Mouse (Mus musculus) telencephalon, adult 2 months (tissue): ENCODE data around the gene Timm44.

Experiments used
- DNase-seq: peaks from one replicate; pipeline ENCODE4 v3.0.0-alpha.2; 2011; ENCODE audit warnings: low read depth, low spot score

Gene Timm44

DNA sequence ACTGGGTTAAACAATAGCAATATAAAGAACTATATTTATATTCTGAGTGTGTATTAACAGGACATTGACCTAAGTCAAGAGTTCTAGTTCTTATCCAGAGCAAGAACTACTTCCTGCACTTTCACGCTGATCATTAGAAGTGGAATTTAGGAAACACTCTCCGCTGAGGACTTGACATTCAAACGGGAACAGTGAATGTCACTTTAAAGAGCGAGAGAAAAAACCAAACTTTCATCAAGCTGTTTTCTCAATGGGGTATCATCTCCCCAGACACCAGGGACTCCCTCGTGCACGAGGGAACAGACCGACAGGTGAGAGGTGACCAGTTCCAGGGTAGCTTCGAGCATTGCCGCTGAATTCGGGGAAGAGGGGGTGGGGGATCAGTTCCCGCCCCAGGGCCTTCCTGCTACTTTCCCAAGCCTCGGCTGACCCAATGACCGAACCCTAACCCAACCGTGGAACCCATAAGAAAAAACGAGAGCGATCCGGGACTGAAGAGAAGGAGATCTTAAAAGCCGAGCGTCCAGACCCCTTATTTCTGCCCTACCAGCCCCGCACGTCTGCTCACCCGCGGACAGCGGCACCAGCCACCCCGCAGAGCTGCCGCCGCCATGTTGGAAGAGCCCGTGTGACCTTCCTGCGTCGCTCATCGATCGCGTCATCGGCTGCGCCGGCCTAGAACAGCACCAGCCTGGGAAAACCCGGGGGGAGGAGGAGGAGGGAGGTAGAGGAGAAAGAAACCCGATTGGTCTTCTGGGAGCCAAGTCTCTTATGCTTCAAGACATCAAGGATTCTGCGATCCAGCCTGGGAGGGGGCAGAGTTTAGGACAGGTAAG, at the start of gene Timm44:
Gene Timm44, minus strand, starts transcription at position 639 of the 836 bp plus-strand sequence.
- DNase-seq: peak; percentile 97

DNA sequence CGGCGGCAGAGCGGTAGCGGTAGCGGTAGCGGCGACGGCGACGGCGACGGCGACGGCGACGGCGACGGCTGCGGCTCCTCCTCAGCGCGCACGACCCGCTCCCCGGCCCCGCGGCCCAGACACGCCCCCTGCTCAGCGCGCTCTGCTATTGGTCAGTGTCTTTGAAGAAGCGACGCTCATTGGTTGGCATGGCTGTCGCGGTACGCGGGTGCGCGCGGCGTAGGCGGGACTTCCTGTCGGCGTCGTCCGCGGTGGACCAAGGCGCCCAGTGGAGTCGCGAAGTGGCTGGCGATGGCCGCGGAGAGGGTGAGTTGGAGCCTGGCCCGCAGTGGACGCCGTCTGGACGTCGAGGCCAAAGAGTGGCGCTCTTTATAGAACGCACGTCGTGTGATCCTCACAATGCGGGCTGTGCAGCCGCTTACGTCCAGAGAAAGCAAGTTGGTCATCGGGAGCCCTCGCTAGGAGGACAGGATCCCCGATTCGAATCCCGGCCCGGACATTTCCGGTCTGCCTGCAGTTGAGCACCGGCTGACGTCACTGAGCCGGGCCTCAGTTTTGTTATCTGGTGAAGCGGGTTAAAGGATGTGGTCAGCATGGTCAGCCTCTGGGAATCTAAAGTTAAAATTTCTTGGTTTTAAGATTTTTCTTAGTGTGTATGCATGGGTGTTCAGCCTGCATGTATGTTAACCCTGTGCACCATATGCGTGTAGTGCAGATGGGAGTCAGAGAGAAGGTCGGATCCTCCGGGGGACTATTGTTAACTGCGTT, 49.5 kb upstream of the Timm44 start, which contains the start of the genes Ccl25 and Elavl1:
Gene Ccl25, plus strand, starts transcription at position 228 of the 768 bp plus-strand sequence.
Gene Elavl1, minus strand, starts transcription at position 431 of the 768 bp plus-strand sequence.
- peak; percentile 96 for DNase-seq

DNA sequence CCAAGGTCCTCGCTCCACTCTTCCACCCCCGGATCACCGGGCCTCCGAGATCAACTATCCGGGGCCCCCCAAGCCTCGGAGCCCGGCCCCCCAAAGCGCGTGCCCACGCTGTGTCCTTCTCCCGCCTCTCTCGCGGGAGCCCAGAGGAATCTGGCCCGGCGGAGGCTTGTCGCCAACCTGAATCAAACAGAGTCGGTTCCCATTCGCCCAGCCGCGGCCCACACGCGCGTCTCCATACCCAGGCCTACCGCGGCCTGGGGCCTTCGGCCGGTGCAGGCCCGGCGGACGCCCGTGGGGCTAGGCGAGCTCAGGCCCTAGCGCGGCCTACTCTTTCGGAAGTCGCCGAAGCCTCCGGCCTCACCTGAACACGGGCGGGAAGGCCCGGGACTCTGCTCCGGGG, 48.8 kb upstream of the Timm44 start:
- DNase-seq: peak; percentile 16

DNA sequence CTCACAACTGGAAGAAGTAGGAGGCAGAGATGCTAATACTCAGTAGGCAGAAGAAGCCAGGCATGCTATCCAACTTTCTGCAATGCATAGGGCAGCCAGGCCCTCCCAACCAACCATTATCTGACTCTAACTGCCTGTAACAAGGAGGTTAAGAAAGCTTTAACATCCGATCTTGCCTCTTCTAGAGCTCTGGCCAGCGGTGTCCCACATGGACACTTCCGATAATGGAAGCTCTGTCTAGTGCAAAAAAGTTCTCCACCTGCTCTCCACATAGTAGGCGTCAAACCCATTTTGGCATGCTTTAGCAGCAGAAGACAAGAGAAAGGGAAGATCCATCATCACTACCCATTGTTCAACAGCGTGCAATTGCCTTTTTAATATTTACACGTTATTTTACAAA, 48.2 kb upstream of the Timm44 start:
- no peak for DNase-seq

DNA sequence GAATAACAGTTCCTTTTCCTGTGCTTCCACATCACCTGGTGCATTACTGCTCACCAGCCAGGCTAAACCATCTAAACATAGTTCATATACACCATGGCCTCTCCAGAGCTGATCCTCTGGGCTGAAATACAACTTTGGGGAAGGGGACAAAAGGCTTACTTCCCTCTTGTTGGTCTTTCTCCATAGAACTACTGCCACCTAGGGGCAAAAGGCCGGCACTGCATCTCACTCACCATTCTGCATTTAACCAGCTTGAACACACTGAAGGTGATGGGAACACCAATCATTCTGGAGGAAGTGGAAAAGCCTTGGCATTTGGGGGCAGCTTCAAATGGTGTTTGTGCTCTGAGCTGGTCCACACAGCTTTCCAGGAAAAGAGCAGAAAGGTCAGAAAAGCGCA, 46.8 kb upstream of the Timm44 start:
- DNase-seq: peak; percentile 44

DNA sequence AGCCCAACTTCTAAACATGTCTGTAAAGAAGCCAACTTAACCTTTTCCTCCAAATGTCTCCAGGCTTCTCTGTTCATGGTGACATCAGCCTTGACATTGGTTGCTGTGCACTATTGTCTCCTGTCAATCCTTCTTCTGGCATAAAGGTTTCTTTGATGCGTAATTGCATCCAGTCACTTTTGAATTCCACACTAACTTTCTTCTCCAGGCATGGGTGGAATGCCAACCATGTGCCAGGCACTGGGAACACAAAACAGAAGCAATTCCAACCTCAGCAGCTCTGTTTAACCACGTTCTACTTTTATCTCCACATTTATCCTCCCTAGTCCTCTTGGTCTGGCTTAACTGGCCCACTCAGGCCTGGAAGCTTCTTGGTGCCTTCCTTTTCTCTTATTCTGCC, 45.3 kb upstream of the Timm44 start:
- no peak for DNase-seq

DNA sequence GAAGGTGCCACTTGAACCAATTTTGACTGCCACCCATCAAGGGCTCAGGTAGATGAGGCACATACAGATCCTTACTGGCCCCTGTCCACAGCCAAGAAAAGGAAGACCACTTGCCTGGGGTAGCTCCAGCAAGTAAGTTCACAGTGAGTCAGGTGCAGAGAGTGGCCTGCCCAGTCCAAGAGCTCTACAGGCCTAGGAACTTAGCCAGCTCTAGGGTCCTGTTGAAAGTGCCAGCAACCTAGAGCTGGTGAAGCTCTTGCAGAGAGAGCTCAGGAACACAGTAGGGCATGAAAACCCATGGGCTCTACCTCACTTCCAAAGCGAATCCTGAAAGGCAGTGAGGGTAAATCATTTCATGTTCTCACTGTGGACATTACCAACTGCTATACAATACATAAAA, 44.7 kb upstream of the Timm44 start:
- DNase-seq: no peak

DNA sequence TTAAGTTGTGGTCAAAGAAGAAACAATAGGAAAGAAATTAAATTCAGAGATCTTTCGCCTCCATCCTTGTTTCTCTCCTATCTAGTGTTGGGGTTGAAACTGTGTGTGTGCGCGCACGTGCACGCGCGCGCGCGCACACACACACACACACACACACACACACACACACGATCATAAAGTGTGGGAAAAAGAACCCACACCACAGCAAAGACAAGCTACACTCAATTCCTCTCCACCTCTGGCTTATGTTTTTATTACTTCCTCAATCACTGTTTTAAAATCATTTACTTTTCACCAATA, 43.8 kb upstream of the Timm44 start:
- DNase-seq: no peak

DNA sequence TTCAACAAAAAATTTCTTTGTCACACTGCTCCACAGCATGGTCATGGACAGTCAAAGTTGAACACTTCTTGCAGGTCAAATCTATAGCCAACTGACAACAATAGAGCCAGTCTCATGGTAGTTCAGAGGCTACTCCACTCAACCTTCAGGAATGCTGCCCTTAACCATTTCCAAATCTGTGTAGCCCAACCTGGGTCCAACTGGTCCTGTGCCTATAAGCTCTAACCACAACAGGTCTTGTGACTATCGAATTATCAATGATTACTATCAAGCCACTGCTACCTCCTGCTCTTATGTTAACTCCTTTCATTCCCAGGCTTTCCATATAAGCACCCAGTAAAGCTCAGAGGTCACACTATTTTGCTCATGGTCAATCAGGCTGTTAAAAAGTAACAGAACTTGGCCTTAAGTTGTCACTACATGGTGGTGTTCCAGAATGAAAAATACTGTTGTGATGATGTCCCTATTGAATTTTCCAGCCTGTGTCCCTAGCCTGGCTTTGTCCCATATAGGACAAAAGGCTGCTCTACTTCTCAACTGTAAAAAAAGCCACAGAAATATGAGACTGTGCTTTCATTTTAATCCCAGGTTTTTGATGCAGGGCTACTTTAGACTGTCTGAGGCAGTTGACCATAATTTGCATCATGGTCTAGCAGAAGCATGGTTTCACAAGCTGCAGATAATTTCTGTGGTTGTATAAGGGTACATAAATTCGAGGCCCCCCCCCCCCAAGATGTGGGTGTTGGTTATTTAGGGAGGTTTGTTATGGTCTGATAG, 43.3 kb upstream of the Timm44 start:
- no peak for DNase-seq

DNA sequence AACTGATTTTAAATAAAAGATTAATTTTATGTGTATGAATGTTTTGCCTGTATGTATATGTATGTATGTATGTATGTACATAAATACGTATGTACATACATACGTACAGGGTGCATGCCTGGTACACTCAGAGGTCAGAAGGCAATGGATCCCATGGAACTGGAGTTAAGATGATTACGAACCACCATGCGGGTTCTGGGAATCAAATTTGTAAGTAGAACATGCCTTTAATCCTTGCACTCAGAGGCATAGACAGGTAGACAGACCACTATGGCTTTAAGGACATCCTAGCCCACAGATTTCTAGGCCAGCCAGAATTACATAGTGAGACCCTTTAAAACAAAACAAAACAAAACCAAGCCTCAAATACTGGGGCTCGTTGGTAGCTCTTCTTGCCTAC, 42.4 kb upstream of the Timm44 start:
- no peak for DNase-seq

DNA sequence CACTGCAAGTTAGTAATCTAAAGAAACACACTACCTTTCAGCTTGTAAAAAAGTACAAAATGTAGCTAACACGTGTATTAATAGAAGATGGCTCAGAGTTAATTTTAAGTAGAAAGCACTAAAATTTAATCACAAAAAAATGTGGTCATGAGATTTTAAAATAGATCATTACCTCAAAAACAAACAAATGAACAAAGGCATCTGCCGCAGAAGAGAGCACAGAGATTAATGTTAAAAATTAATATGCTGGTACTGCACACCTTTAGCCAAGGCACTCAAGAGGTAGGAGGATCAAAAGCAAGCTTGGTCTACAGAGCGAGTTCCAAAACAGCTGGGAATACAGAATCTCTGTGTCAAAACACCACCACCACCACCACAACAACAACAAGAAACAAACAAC, 39.1 kb upstream of the Timm44 start:
- no peak for DNase-seq

DNA sequence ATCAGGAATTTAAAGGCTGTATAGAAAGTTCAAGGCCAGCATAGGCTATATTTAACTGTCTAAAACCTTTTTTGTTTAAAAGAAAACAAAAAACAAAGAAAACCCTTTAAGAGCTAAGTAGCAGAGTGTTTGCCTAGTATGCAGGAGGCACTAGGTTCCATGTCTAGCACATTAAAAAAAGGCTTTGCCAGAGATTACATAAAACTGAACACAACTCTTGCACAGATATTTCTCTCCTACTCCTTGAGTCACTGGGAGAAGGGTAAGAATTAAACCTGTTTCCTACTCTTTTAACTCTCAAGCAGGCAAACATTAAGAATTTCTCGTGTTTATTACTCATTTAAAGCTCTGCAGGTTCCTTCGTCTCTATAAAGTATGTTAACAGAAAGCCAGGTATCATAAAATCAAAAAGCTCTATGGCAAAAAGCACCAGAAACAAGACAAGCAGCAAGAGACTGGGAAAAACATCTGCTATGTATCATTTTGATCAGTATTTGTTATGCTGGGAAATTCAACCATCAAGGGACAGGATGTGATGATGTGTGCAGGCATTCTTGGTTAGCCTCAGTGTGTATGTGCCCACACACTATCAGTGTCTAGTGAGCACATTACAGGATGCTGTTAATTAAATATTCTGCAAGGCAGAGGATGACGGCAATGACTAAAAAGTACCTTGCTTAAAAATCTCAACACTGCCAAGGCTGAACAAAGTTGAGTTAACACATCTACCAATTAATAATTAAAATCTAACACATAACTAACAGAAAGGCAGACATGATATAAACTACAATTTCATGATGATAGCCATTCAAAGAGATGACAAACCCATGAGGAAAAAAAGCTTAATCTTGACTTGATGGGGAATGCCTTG, 37.8 kb upstream of the Timm44 start:
- DNase-seq: peak; percentile 36

DNA sequence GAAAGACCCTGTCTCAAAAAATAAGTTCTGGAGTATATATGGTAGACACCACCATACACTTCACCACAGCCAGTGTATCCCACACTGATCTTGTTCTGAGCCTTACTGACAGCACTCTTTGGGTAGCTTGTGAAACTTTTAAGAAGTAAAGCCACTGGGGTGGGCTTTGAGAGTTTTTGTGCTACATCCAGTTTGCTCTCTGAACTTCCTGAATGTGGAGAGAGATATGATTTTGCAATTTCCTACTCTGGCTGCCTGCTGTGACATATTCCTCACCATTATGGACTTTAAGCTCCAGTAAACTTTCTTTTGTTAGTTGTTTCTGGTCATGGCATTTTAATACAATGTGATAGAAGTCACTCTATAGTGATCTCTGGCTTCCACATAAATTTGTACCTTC, 36.4 kb upstream of the Timm44 start:
- DNase-seq: no peak

DNA sequence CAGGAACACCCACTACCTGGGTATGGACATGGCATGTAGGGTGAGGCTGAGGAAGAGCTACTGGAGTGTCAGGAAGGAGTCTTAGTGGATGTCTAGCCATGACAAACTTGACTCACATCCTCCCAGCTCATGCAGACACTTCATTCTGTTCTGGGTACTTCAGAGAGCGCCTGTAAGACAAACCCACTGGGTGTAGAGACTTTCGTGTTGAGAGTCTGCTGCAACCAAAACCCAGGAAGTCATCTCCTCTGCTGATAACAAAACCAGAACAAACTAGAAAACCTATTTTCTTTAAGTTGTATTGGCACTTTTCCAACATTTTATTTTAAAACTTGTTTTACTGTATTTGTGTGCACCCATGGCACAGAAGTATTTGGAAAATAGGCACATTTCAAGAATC, 30.1 kb upstream of the Timm44 start:
- DNase-seq: no peak

DNA sequence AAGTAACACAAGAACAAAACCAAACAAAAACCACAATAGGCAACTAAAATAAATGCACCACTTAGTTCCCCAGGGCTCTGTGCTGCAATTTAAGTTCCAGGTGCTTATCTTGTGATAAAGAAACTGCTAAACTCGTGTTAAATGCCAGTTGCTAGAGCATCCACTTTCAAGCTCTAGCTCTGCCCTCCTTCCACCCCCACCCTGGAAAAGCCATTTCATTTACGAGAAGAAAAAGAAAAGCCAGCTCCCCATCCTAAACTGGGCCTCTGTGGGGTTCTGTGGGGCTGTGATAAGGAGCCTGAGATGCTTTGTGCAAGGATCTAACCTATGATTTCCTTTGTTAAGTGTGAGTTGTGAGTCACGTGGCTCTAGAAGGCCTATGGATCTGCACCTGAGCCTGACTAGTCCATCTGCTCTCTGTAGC, 28.4 kb upstream of the Timm44 start:
- no peak for DNase-seq

DNA sequence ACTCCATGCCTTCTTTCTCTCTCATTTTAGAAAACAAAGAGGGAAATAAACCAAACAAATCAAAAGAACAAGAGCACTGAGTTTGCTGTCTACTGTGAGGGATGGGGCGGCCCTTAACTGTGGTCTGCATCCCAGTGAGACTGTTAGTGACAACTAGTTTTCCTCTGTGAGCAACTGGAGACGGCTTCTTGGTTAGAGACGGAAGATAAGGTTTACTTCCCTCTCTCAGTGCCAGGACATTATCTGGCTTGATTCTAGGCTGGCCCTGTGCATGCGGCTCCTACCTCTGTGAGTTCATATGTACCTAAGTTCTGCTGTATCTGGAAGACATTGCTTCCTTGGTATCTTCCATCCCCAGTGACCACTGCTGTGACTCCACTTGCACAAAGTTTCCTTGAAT, 22.1 kb upstream of the Timm44 start:
- DNase-seq: no peak

DNA sequence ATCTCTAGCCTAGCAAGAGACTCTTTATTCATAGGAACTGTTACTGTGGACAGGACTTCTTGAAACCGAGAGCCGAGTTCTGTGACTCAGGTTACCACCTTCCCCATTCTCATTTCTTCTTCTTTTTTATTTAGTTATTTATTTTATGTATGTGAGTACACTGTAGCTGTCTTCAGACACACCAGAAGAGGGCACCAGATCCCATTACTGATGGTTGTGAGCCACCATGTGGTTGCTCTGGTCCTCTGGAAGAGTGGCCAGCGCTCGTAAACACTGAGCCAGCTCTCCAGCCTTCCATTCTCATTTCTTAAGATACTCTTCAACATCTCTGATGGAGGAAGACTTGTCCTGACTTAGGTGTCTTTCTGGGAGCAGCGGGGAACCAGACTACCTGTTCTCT, 17.0 kb upstream of the Timm44 start:
- DNase-seq: no peak

DNA sequence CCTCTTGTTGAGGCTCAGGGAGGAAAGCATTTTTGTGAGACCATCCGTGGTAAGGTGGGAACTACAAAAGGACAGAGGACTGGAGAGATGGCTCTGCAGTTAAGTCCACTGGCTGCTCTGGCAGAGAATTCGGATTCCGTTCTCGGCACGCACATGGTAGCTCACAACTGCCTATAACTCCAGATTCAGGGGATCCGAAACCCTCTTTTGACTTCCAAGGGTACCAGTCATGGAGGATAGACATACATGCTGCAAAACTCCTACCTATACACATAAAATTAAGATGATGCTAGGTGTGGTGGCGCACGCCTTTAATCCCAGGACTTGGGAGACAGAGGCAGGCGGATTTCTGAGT, 375 bp upstream of the Timm44 start:
- no peak for DNase-seq

DNA sequence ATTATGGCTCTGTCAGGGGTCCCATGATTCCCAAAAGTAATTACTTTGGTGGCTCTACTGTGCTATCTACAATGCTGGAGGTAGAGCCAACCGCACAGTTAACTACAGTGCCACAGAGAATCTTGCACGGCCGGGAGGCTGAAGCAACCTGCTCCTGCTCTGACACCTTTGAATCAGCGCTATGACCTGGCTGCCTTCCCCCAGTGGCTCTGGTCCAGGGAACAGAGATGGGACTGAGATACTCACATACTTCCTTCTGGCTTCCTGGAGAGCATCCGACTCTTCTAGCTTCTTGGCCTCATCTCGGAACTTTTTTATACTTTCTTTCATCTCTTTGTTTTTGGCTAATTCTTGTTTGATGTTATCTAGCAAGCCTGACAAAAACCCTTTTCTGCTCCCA, 6.1 kb downstream of the Timm44 start:
- DNase-seq: no peak

DNA sequence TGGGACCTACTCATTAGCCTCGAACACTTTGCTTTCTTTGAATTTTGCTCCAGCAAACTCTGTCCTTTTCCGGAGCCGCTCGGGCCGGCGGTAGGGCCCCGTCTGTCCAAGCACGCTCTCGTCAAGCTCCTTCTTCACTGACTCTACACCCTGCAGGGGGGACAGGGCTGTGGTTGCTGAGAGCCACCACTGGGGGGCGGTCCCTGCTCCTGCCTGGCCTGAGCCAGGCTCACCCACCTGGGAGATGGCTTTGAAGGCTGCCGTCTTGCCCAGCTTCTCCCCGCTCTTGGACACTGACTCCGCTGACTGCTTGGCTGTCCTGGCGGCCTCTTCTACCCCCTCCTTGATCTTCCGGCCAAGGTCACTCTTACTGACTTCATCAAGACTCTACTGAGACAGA, 8.1 kb downstream of the Timm44 start:
- no peak for DNase-seq

DNA sequence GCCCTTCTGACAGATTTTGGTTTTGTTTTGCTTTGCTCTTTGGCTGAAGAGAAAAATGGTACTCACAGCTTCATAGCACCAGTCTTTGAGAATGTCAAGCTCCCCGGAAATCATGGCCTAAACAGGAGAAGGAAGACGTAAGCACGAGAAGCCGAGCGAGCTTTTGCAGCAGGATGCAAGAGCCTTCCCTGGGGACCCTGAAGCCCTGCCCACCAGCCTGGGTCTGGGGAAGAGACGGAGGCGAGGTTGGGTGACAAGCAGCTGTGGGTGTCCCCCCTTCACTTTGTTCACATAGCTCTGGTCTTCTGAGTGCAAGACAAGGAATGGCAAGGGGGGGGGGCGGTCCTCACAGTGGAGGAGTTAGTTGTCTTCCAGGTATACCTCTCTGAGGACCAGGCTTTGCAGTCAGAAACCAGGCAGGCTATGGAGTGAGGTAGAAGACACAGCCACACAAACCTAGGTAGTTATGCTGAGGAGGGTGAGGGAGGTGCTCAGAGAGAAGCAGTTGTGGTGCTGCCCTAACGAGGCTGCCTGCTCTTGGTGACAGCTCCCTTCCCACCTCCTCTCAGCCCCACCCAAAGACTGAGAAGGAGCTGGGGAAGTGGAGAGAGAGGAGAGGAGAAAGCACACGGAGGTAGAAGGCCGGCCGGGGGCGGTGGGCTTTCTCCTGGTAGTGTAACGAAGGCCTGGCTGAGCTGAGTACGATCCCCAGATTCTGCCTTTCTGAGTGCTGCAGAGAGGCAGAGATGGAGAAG, 10.4 kb downstream of the Timm44 start:
- DNase-seq: no peak
